Mouse (Mus musculus): ENCODE measurements at regions not wholly inside any gene's neighbourhood (a gene's known extent, or its start where the extent isn't known, plus 50 kb on each side); places are given as distances from the start of the nearest gene placed in this dataset.
A peak's percentile ranks its signal among the peaks of the same experiment; 100 is the strongest.

DNA sequence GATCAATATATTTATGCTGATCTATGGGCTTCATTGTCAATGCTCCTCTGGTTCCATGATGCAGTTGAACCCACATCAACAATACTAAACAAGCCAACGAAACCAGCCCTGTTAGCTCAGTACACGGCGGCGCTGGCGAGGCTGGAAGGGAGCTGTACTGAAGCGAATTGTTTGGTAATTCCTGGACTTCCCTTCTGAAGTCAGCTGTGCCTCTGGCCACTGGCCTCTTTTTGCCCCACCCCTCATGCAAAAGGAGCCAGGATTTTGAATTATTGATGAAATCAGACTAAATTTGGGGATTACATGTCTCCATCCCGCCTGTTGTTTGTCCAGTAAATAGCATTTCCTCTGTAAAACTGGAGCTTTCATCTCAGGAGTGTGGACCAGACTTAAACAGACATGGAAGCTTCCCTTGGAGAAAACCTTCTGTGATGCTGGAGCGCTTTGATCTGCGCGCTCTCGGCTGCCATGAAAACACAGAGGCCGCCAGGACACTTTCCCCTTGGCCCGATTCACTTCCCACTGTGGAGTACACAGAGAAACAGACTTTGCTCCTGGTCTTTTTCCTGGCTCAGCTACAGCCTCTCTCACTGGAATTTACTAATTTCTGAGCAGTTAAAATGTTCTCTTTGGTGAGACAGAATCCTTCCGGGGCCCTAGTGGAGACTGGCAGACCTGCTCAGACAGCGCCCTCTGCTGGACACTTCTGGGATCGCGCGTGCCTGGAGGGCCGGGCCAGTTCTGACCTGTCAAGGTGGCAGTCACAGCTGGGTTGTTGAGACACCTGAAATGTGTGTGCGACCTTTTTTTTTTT lies 412.9 kb upstream of the Gm6657 start:
- peak; percentile 91 to 92 for DNase-seq

DNA sequence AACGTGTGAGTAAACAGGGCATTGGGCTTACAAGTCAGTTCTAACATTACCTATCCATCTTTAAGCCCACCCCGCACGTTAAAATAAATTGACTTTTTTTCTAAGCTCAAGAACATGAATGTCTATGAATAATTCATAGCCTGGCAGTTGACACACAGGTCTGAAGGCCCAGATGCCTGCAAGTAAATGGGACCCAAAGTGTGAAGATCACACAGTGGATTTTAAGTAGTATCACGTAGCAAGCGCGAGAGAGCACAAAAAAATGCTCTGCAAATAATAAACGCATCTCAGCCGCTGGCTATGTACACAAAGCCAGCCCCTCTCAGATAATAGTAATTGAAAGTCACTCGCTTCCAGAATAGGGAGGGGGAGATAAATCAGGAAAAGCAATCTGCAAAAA lies 410.1 kb upstream of the Gm6657 start:
- no peak for DNase-seq

DNA sequence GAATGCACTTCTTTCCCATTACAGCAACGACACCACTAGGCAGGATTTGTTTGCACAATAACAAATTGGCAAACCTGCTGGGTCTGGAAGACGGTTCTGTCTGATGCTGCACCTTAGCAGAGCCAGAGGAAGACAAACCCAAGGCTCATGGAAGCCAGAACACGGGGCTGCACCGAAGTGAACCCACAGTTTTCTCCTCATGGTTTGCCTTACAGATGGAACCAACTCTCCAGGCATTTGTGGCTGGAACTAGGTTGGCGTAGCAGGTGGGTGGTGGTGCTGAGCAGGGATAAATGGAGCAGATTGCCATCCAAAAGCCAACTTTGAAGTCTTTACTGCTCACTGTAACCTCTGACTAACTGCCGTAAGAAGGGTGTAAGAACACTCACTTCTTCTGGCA lies 408.4 kb upstream of the Gm6657 start:
- DNase-seq = no peak

DNA sequence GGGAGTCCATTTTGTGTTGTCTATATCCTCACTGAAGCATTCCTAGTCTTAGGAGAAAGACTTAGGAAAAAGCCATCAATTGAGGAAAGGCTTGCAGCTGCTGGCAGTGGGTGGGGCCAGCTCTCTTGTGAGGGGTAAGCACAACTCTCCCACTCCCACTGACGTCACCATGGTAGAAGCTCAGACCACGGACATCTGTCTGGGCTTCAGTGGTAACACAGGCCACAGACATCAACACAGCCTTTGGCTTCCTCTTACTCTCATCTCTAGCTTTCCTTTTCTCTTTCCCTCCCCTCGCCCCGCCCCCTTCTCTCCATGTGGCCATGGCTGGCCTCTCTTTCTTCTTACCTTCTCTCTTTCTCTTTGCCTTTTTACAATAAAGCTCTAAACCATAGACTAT lies 407.4 kb upstream of the Gm6657 start:
- DNase-seq = no peak

DNA sequence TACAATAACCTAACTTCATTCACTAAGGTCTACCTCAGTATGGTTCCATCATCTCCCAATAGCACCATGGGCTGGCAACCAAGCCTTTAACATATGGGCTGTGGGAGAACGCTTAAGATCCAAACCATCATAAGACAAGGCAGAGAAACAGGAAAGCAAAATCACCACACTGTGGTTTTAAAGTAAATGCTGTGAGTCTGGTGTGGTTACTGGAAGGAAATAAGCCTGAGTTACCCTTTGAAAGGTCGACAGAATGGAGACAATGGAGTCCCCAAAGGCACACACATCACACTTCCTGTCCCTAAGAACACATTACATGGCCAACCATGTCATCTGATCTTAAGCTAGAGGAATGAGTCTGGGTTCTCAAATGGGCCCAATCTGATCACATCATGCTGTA lies 405.8 kb upstream of the Gm6657 start:
- no peak for DNase-seq

DNA sequence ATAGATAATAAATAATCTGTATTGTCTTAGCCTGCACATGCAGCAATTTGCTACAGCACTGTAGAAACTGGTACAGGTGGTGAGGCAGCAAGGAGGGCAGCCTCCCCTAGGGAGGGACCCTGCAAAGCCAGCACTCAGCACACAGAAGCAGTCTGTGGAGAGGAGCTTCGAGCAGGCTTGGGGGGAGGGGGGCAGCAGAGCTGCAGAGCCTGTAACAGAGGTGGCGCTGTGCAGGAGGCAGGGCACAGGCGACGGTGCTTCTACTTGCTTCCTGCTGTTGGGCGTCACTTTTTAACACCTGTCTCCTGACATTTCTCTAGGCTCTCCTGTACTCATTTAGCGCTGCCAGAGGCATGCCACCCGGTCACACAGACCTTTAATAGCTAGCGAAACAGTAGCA lies 404.6 kb upstream of the Gm6657 start:
- peak in 1 of 2 experiments; percentile 13 for DNase-seq

DNA sequence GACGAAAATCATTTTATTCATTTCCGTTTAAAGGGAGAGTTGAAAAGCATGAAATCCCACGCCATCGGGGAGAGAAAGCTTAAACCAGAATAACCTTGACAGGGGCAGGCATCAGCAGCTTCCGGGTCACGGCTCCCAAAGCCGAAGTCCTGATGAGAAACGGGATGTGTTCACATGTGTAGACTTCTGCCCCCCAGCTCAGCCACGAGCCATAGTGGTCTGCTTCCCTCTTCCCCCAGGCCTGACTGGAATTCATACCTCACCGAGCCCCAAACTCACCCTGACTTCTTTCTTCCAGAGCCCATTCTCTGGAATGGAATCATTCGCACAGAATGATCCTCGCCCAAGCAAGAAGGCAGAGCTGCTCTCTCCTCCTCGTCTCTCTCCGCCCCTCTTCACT lies 404.2 kb upstream of the Gm6657 start:
- peak in 1 of 2 experiments; percentile 2 for DNase-seq

DNA sequence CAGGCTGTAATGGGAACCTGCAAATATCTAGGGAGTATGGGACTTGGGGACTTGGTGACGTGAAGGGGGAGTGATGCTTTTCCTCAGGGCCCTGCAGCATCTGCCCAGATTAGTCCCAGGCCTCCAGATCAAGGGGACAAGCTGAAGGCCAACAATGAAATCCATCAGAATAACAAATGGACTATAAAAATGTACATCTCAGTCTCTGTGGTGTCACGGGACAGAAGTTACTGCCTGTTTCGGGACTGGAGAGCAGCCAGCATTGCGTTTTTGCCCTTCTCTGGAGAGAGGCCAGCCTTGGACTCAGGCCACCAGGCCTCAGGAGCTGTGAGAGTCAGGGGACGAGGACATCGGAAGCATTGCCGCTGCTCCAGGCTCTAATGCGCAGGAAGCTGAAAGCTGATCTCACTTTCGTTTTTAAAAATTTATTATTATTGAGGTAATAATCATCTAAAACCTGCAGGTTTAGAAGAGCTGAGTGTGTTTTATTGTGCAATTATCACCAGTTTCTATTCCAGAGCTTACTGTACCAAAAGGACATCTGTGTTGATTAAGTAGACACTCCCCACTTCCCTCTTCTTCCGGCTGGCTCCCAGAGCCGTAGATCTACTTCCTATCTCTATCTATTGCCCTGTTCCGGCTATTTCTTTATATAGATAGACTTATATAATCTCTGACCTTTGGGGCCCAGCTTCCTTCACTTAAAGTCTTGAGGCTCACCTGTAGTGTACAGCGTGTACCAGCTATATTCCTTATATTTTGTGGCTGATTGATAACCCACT lies 403.0 kb upstream of the Gm6657 start:
- DNase-seq = peak; percentile 92 to 94

DNA sequence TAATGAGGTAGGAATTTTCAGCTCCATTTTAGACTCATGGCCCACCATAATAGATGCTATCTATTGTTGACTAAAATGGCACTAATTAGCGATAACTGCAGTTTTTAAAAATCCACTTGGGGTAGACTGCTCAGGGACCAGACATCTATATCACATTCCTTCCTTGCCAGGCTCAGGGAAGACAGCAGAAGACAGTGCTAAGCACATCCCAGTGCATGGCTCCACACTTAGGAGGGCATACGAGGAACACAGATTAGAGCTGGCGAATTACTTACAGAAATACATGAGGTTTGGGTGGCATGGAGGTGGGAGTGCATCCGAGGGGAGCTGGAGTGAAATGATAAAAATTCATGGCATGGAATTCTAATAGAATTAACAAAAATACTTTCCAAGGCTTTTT lies 395.5 kb upstream of the Gm6657 start:
- DNase-seq = no peak

DNA sequence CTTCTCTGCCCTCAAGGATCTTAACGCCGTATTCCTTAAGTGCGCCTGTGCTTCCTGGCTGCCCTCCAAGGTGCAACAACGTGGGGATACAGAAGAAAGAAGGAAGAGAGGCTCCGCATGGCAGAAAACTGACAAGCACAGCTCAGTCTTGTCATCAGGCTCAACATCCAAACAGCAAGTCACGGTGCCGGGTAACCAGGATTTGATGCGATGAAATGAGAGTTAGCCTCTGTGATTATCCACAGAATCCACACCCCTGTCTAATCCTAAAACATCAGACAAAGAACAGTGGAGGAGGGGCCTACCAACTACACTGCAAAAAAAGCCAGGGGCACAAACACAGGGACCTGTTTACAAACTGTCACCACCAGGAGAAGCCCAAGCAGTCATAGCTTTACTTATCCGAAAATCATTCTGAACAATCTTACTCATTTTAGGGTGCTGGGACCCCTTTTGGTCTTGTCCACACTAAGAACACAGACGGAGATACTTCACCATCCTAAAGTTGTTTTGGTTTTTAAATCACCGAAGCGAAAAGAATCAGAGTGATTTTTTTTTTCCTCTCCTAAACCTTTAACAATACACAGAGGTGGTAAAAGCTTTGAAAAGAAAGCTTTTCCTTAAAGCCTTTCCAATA lies 394.8 kb upstream of the Gm6657 start:
- DNase-seq = no peak

DNA sequence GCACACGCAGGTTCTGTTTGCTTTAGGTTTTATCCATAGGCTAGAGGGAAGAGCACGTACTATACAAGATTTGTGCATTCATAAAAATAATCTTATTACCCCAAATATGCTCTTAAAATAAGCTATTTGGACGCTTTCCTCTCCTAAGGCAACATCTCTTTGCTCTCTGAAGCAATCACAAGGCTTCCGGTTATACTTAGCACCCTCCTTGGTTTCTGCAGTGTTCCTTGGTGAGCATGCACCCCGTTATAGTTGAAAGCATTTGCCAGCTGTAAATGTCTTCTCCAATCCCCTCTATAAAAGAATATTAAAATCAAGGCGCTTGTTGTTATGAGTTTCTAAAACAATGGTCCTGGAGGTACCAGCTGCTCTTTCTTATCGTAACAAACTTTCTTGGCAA lies 386.4 kb upstream of the Gm6657 start:
- DNase-seq = no peak

DNA sequence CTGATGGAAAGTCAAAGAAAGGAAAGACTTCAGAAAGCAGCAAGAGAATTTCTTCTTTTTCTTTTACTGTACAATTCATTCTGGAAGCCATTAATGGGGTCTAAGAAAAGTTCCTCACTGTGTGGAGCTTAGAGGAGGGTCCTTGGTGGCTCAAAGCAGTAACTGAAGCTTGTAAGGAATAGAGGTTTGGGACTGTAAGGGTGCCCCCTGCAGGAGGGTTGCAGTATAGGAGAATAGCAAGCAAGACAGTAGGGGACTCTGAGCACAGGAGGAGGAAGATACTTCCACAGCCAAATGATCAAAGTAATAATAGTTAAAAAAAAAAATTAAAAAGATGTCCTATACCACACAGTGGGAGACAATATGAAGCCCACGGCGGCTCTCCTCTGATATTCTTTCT lies 382.8 kb upstream of the Gm6657 start:
- DNase-seq = peak; percentile 40 to 66

DNA sequence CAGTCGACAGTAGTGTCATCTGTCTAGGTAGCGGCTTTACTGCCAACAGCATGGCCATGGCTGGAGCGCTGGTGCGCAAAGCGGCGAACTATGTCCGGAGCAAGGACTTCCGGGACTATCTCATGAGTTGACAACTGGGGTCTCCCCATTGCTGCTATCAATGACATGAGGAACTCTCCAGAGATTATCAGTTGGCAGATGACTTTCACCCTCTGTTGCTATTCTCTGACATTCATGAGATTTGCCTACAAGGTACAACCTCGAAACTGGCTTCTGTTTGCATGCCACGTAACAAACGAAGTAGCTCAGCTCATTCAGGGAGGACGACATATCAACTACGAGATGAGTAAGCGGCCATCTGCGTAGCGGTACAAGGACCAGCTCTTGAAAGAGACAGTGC lies 374.6 kb upstream of the Gm6657 start:
- DNase-seq = no peak

DNA sequence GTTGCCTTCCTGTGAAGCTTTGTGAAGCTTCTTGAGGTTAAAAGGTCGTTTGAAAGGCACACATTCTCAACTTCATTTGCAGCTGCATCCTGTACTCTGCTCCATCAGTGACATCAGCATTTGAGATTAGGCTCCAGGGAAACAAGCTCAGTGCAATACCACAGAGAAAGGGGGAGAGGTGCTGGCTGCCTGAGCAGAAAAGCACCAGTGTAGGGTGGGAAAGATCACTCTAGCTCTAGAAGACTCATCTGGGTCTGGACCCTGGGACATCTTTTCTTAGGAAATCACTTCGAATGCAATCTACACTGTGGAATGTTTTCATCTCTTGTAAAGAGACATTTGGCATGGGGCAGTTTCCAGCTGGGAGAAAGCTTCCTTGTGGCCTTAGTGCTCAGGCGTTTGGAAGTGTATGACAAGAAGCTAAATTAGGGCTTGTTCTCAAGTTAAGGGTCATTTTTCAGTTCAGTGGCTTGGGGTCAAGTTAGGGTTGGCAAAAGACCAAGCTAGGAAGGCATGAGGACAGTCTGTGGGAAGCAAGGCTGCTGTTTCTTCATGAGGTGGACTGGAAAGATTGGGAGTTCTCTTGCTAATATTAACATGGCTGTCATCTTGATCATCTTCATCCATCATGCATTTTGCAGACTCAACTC lies 370.5 kb upstream of the Gm6657 start:
- no peak for DNase-seq

DNA sequence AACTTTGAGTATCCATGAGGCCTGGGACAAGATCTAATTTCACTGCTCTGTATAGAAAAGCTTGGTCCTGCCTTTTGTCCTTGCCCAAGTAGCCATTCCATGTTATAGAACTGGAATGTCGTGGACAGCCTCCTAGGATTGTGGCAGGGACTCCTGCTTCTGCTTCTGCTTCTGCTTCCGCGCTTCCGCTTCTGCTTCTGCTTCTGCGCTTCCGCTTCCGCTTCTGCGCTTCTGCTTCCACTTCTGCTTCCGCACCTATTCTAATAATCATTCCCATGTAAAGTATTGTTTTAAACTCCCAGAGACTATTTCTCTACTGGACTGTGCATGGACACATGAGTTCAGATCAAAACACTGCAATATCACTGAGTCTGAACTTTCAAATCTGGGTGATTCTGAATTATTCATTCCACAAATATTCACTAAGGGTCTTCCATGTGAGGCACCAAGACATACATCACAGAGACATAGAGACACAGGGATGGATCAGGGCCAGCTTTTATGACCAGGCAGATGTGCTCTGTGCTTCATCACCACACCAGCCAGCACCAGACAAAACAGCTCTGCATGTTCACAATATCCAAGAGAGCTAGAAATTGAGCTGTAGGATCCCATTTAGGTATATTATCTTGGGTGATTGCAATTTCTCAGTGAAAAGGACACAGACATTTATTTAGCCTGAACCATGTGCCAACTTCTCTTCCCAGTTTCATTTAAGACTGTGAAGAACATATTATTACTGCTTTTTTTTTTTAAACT lies 360.5 kb upstream of the Gm6657 start:
- no peak for DNase-seq

DNA sequence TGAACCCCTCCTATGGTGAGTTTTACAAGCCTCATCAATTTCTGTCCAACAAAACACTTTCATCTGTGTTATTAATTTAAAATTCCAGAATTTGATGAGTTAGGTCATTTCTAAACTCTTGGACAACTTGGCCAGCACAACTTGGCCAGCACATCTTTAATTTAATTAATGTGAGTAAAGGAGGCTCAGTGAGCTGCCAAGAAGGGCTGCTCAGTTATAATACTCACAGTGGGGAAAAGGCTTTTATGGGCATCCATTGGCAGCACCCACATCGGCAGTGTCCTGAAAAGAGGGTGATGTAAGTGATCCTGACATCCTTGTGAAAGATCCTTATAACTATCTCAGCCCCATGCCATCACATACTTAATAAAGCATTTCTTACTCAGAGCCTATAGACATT lies 359.2 kb upstream of the Gm6657 start:
- DNase-seq = no peak

DNA sequence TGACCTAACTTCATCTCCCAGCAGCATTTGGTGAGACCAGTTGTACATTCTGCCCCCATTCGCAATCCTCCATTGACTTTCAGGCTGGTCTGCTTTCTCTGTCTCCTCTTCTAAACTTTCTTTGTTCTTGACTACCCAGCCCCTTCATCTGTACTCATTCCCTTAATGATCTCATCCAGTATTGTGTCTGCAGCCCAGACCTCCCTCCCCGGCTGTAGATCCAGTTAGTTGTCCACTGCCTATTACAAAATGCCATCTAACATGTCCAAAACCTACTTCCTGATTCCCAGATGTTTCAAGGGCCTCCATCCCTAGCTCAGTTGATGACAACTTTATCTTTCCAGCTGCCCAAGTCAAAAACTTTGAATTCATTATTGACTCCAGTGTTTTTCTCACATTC lies 357.8 kb upstream of the Gm6657 start:
- DNase-seq = no peak

DNA sequence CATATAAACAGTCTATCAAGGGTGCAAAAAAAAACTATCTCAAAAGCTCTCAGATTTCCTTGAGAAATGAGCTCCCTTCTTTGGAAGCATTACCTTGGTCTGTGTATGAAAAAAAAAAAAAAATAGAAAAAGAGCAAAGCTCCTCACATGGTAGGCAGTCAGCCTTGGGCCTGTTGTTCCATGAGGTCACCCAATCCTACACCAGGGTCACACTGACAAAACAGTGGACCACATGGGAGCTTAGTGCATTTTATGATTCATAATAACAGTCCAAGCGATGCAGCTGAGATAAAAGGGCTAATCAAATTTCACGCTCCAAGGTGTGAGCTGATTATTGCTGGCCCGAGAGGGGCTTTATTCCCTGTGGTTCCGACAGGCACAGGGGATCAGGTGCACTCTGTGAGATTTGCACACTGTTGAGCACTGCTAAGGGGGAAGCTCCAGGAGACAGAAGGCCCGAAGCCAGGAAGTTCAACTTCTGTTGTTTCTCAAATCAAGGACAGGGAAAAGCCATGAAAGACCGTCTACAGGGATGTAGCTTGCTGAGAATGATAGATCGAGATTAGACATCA lies 352.1 kb upstream of the Gm6657 start:
- peak in 1 of 2 experiments; percentile 56 for DNase-seq

DNA sequence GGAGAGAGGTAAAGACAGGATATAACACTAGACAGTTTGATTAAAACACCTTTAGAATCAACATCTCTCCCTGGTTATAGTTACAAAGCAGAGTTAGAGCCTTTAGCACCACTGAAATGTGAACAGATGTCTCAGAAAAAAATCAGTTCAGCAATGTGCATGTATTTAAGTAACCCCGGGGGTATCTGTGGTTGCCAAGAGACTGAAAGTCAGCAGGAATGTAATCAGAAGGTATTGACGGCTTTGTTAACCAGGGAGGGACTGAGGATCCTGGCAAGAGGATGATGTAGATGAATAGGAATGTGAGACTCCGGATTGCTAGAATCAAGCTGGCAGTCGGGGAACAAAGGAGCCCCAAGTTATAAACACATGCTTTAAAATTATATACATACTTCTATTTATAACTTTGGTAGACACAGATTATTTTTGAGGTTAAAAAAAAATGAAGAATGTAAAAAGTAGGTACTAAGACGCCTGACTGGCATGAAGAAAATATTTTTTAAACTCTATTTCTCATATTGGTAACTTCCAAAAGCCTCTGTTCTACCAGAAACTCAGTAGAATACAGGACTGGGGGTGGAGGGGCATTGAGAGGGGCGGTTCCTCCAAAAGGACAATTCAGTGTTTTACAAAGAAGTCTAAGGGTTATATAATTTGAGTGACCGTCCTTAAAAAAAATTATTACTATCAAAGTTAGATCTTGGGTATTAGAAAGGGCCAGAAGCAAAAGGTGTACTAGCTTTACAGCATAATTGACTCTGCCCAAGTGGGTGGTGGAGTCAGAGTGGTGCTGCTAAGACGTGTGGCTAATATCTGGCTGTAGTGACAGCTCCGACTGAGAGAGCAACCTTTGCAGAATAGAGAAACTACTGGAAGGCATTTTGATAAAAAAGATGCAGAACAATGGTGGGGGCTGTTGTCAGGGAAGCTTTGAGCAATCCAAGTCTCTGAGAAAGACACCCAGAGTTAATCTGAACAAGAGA lies 341.2 kb upstream of the Gm6657 start:
- DNase-seq = no peak
